Mouse (Mus musculus): ENCODE measurements around the gene Slc46a3. TPM values are rescaled to one million over a fixed set of nuclear protein-coding genes. Genes with fewer than 3 reads are reported as not detected.
A peak's percentile ranks its signal among the peaks of the same experiment; 100 is the strongest.

Gene Slc46a3
- total RNA-seq (2012; rRNA removed) (5.1 and 6.6 TPM in 2 replicates), total RNA-seq (2014; rRNA removed) (3.5 and 4.8 TPM in 2 replicates), polyA plus RNA-seq (2012; ENCODE audit: insufficient read length, low read depth) (4.4 and 6.5 TPM in 2 replicates)

GRCm38 (mm10) chr5:147894455-147895076, at the start of gene Slc46a3:
Gene Slc46a3, minus strand, starts transcription at chr5:147894815.
- H3K4me1 ChIP-seq (ENCODE audit: control insufficient read depth in 1 of 2, insufficient read depth in 2 of 2): peaks cover 15 to 53% of the 10 kb centered on the region in 2 experiments
- in situ Hi-C loops (cut with MboI; ENCODE audit: low pct_ligation_motif_present, low pct_unique_long_range_greater_than_20kb, low sequenced_read_pairs) (no loop called here), dilution Hi-C loops (cut with MboI; ENCODE audit: extremely low pct_ligation_motif_present, extremely low pct_unique_long_range_greater_than_20kb, low sequenced_read_pairs) (no loop called here)
- H3K79me2 ChIP-seq (replicated peaks; ENCODE audit: control insufficient read depth, extremely low read depth, insufficient read depth, poor library complexity, severe bottlenecking): no peaks in the 10 kb centered on the region
- peak within 1 kb of the TSS; percentile 71 to 95 (median 85) for H3K4me3 ChIP-seq (replicated peaks in 1 of 3; ENCODE audit: low read depth in 2 of 3, low read length in 2 of 3, poor library complexity in 1 of 3)
- H3K27me3 ChIP-seq (replicated peaks): no peaks in the 10 kb centered on the region
- H3K27ac ChIP-seq (ENCODE audit: insufficient read depth, low read depth): peak within 1 kb of the TSS; percentile 67
- H3K9me3 ChIP-seq (replicated peaks; ENCODE audit: low read length): no peaks in the 10 kb centered on the region
- H3K9ac ChIP-seq (ENCODE audit: insufficient read depth, low read depth): peak within 1 kb of the TSS; percentile 88
- H3K36me3 ChIP-seq (replicated peaks in 1 of 2; ENCODE audit: control insufficient read depth in 1 of 2, insufficient read depth in 1 of 2, low read length in 1 of 2): peaks cover 3 to 19% of the 10 kb centered on the region in 2 experiments
- TF ChIP-seq ELF1 (IDR thresholded peaks at IDR 0.05; ENCODE audit: low read depth, low read length) (no peak), PAX5 (IDR thresholded peaks at IDR 0.05; ENCODE audit: low read length) (no peak), MAX (IDR thresholded peaks at IDR 0.05; ENCODE audit: low read length) (no peak), JUN (IDR thresholded peaks at IDR 0.05; ENCODE audit: insufficient read depth, low read depth, low read length) (no peak), MEF2A (IDR thresholded peaks at IDR 0.05; ENCODE audit: borderline replicate concordance, low read depth, low read length) (no peak), RAD21 (IDR thresholded peaks at IDR 0.05; ENCODE audit: low read depth, low read length) (no peak), NELFE (IDR thresholded peaks at IDR 0.05; ENCODE audit: low read depth, low read length) (no peak), ZMIZ1 (IDR thresholded peaks at IDR 0.05; ENCODE audit: low read depth, low read length) (peak; percentile 47; the same call in 1 of the 2 replicates), SMC3 (IDR thresholded peaks at IDR 0.05; ENCODE audit: low read depth, low read length) (no peak), UBTF (IDR thresholded peaks at IDR 0.05; ENCODE audit: low read depth, low read length) (peak; percentile 70; the same call in 1 of the 2 replicates), JUND (conservative IDR thresholded peaks at IDR 0.05; ENCODE audit: low read depth, low read length) (no peak), KAT2A (IDR thresholded peaks at IDR 0.05; ENCODE audit: insufficient replicate concordance, low read length) (no peak), CHD1 (IDR thresholded peaks at IDR 0.05; ENCODE audit: low read depth, low read length) (no peak), EP300 (IDR thresholded peaks at IDR 0.05; ENCODE audit: low read length) (no peak), TCF12 (IDR thresholded peaks at IDR 0.05; ENCODE audit: low read depth, low read length) (peak; percentile 64; the same call in 1 of the 2 replicates), E2F4 (IDR thresholded peaks at IDR 0.05; ENCODE audit: insufficient replicate concordance, low read depth, low read length) (no peak), ZKSCAN1 (IDR thresholded peaks at IDR 0.05; ENCODE audit: borderline replicate concordance, low read depth, low read length) (no peak), BHLHE40 (IDR thresholded peaks at IDR 0.05; ENCODE audit: low read depth, low read length) (no peak), MAFK (IDR thresholded peaks at IDR 0.05; ENCODE audit: insufficient replicate concordance, low read length) (no peak), HCFC1 (IDR thresholded peaks at IDR 0.05; ENCODE audit: low read depth, low read length) (no peak), USF2 (conservative IDR thresholded peaks at IDR 0.05; ENCODE audit: low read depth, low read length) (no peak), GABPA (IDR thresholded peaks at IDR 0.05; ENCODE audit: insufficient replicate concordance, low read depth, low read length) (no peak), USF1 (IDR thresholded peaks at IDR 0.05; ENCODE audit: low read depth, low read length) (no peak), ZC3H11A (IDR thresholded peaks at IDR 0.05; ENCODE audit: low read depth, low read length) (no peak), POLR2A (IDR thresholded peaks at IDR 0.05; ENCODE audit: low read depth, low read length) (peak; percentile 44), NRF1 (IDR thresholded peaks at IDR 0.05; ENCODE audit: low read depth, low read length) (peak; percentile 67), TBP (conservative IDR thresholded peaks at IDR 0.05; ENCODE audit: low read depth, low read length) (0 out of 2 replicates have a peak, but pooled peaks have one; percentile 31), SIN3A (IDR thresholded peaks at IDR 0.05; ENCODE audit: low read length) (no peak), CTCF (conservative IDR thresholded peaks at IDR 0.05 in 1 of 2, IDR thresholded peaks at IDR 0.05 in 1 of 2; ENCODE audit: low read depth in 2 of 2, low read length in 2 of 2) (peak in 1 of 2 experiments; percentile 6; a peak in 1 of 4 replicates), CHD2 (IDR thresholded peaks at IDR 0.05; ENCODE audit: low read length) (peak; percentile 94), ETS1 (conservative IDR thresholded peaks at IDR 0.05; ENCODE audit: low read depth, low read length) (no peak), MAZ (IDR thresholded peaks at IDR 0.05; ENCODE audit: low read depth, low read length) (no peak)
- peak; percentile 92 for DNase-seq (ENCODE audit: extremely low read depth)
- peak within 1 kb of the TSS; percentile 83 for H3K4me2 ChIP-seq (ENCODE audit: insufficient read depth, low read depth, poor library complexity, severe bottlenecking)
